Mouse (Mus musculus) midbrain, embryonic 16.5 days (tissue): ENCODE results near the gene Napa. TPM values are rescaled to one million over a fixed set of nuclear protein-coding genes. Genes with fewer than 3 reads are reported as not detected.

Experiments
- ATAC-seq: fragments of 200-750 bp; cut with Nextera tagmentation; 2 replicates; pipeline ENCODE4 v1.8.0; 2017; ENCODE audit warnings: moderate TSS enrichment
- H3K27ac ChIP-seq: fragments of 300-500 bp; sonication (generic); 2 replicates; pipeline ENCODE4 v1.5.1; 2014; ENCODE audit warnings: mild to moderate bottlenecking, low read length, mixed read lengths
- H3K27me3 ChIP-seq: fragments of 300-500 bp; sonication (generic); 2 replicates; pipeline ENCODE4 v1.6.1; 2014; ENCODE audit warnings: low read depth, low read length, mixed read lengths; ENCODE audit not compliant: control insufficient read depth, insufficient read depth
- H3K36me3 ChIP-seq: fragments of 300-500 bp; sonication (generic); 2 replicates; pipeline ENCODE4 v1.6.1; 2014; ENCODE audit warnings: mild to moderate bottlenecking, low read length, moderate library complexity, mixed read lengths; ENCODE audit not compliant: control insufficient read depth, insufficient read depth
- H3K4me1 ChIP-seq: fragments of 300-500 bp; sonication (generic); 2 replicates; pipeline ENCODE4 v1.6.1; 2014; ENCODE audit warnings: mild to moderate bottlenecking, low read length, mixed read lengths; ENCODE audit not compliant: control insufficient read depth, insufficient read depth
- H3K4me2 ChIP-seq: fragments of 300-500 bp; sonication (generic); 2 replicates; pipeline ENCODE4 v1.6.1; 2014; ENCODE audit warnings: mild to moderate bottlenecking, low read length, mixed read lengths
- H3K4me3 ChIP-seq: fragments of 300-500 bp; sonication (generic); 2 replicates; pipeline ENCODE4 v1.5.1; 2014; ENCODE audit warnings: low read depth, mild to moderate bottlenecking, low read length, moderate library complexity, mixed read lengths
- H3K9ac ChIP-seq: fragments of 300-500 bp; sonication (generic); 2 replicates; pipeline ENCODE4 v1.6.1; 2014; ENCODE audit warnings: low read depth, low read length, mixed read lengths
- H3K9me3 ChIP-seq: fragments of 300-500 bp; sonication (generic); replicated peaks from 2 replicates; pipeline ENCODE4 v1.6.1; 2014; ENCODE audit warnings: mild to moderate bottlenecking, low read length, mixed read lengths; ENCODE audit not compliant: control insufficient read depth, poor library complexity, severe bottlenecking
- WGBS: fragments of 180-500 bp; shearing (Covaris S2); extraction: QIAGEN DNeasy Blood & Tissue Kit; methylation state at CpG from one replicate; pipeline ENCODE4 v1.1.7; 2014; 5-methylcytosine and 5-hydroxymethylcytosine counted together
- polyA plus RNA-seq: library from polyadenylated mRNA; unstranded; fragments of >200 nt; fragmentation: Nextera tagmentation; extraction: Ambion mirVana; gene quantifications from 2 replicates; pipeline ENCODE4 v1.2.1, GENCODE M21; 2015

Napa gene
- polyA plus RNA-seq, 1 experiment from 2014 or later, result 245 TPM

- WGBS, result 82% methylated on average over 8 of the region's 8 CpGs
- no peaks in the 10 kb centered on the region for H3K9me3 ChIP-seq
Observed at GRCm38 (mm10) chr7:16156105-16156714, 58.0 kb downstream of the Napa start.

GRCm38 (mm10) chr7:16158735-16159134 is 60.5 kb downstream of the Napa start:
- H3K9me3 ChIP-seq, result no peaks in the 10 kb centered on the region
- H3K27me3 ChIP-seq, result peaks cover 2% of the 10 kb centered on the region
- H3K4me1 ChIP-seq, result no peaks in the 10 kb centered on the region
- H3K27ac ChIP-seq, result no peak overlapping the region
- H3K9ac ChIP-seq, result peak overlapping the region; percentile 43; the same call in 1 of the 2 replicates
- 12% methylated on average over 39 of the region's 39 CpGs for WGBS
- no peaks in the 10 kb centered on the region for H3K36me3 ChIP-seq
- H3K4me2 ChIP-seq, result peak overlapping the region; percentile 44
- peak overlapping the region; percentile 22 for H3K4me3 ChIP-seq
- 0 out of 2 replicates have a peak, but pooled peaks have one; percentile 12 for ATAC-seq

More at GRCm38 (mm10) chr7:16156105-16156714, 58.0 kb downstream of the Napa start:
- Histone ChIP-seq H3K27me3 (peaks cover 2% of the 10 kb centered on the region), H3K4me2 (no peak overlapping the region), H3K4me3 (no peak overlapping the region), H3K9ac (no peak overlapping the region), H3K4me1 (peaks cover 5% of the 10 kb centered on the region; the same call in 1 of the 2 replicates), H3K27ac (no peak overlapping the region), H3K36me3 (no peaks in the 10 kb centered on the region)
- ATAC-seq, result no peak

- ATAC-seq, result no peak
Observed at GRCm38 (mm10) chr7:16160702-16161101, 62.4 kb downstream of the Napa start.

GRCm38 (mm10) chr7:16161302-16161701 is 63.0 kb downstream of the Napa start:
- Histone ChIP-seq H3K4me3 (no peak overlapping the region), H3K9ac (no peak overlapping the region), H3K27ac (no peak overlapping the region), H3K4me1 (no peaks in the 10 kb centered on the region), H3K36me3 (no peaks in the 10 kb centered on the region), H3K9me3 (no peaks in the 10 kb centered on the region), H3K4me2 (no peak overlapping the region), H3K27me3 (peaks cover 2% of the 10 kb centered on the region)
- no peak for ATAC-seq
- 90% methylated on average over 9 of the region's 9 CpGs for WGBS

More at GRCm38 (mm10) chr7:16160702-16161101, 62.4 kb downstream of the Napa start:
- Histone ChIP-seq H3K4me1 (no peaks in the 10 kb centered on the region), H3K4me2 (no peak overlapping the region), H3K27ac (no peak overlapping the region), H3K27me3 (peaks cover 2% of the 10 kb centered on the region), H3K9me3 (no peaks in the 10 kb centered on the region), H3K4me3 (no peak overlapping the region), H3K9ac (no peak overlapping the region), H3K36me3 (no peaks in the 10 kb centered on the region)
- 78% methylated on average over 3 of the region's 3 CpGs for WGBS

- Histone ChIP-seq H3K4me2 (no peak overlapping the region), H3K4me1 (no peaks in the 10 kb centered on the region), H3K36me3 (no peaks in the 10 kb centered on the region), H3K27ac (no peak overlapping the region), H3K9ac (no peak overlapping the region), H3K9me3 (no peaks in the 10 kb centered on the region), H3K4me3 (no peak overlapping the region), H3K27me3 (peaks cover 2% of the 10 kb centered on the region)
- ATAC-seq, result peak; percentile 27; the same call in 1 of the 2 replicates
- WGBS, result 79% methylated on average over 6 of the region's 7 CpGs
Observed at GRCm38 (mm10) chr7:16162036-16162435, 63.8 kb downstream of the Napa start.

Other genes with a start within 250 kb of the Napa start
- 0.24 and 0.27 TPM in 2 replicates for gene Crx, start 218.5 kb upstream of the Napa start, polyA plus RNA-seq
- not detected in 2 replicates for gene Crxos, start 215.8 kb upstream of the Napa start, polyA plus RNA-seq
- gene Selenow, start 176.1 kb upstream of the Napa start, polyA plus RNA-seq, result 1,578 and 1,695 TPM in 2 replicates
- 108 and 110 TPM in 2 replicates for gene Nop53, start 152.4 kb upstream of the Napa start, polyA plus RNA-seq
- gene Ehd2, start 130.9 kb upstream of the Napa start, polyA plus RNA-seq, result 4.6 and 4.9 TPM in 2 replicates
- 5.9 and 7.7 TPM in 2 replicates for gene Bicra, start 50.5 kb upstream of the Napa start, polyA plus RNA-seq
- 0.14 and 0.15 TPM in 2 replicates for gene Zfp541, start 36.6 kb upstream of the Napa start, polyA plus RNA-seq
- gene Kptn, start 21.4 kb downstream of the Napa start, polyA plus RNA-seq, result 50.6 and 53.6 TPM in 2 replicates
- gene Slc8a2, start 31.4 kb downstream of the Napa start, polyA plus RNA-seq, result 0.73 and 1.0 TPM in 2 replicates
- gene Meis3, start 76.6 kb downstream of the Napa start, polyA plus RNA-seq, result 143 and 147 TPM in 2 replicates
- 13.6 and 14.3 TPM in 2 replicates for gene Dhx34, start 123.6 kb downstream of the Napa start, polyA plus RNA-seq
- gene C5ar2, start 145.7 kb downstream of the Napa start, polyA plus RNA-seq, result 0.06 and 0.14 TPM in 2 replicates
- gene C5ar1, start 161.1 kb downstream of the Napa start, polyA plus RNA-seq, result 1.2 and 1.5 TPM in 2 replicates
- 44.5 and 49.3 TPM in 2 replicates for gene Inafm1, start 175.2 kb downstream of the Napa start, polyA plus RNA-seq
- gene Ccdc9, start 188.3 kb downstream of the Napa start, polyA plus RNA-seq, result 22.1 and 25.4 TPM in 2 replicates
- gene Bbc3, start 209.9 kb downstream of the Napa start, polyA plus RNA-seq, result 30.0 and 31.3 TPM in 2 replicates